Mouse (Mus musculus): ENCODE results near the gene Adgrg1.

- TF ChIP-seq CTCF (IDR thresholded peaks at IDR 0.05; ENCODE audit: borderline replicate concordance, extremely low read depth, insufficient read depth, insufficient read length), result no peak
- no peak for TF ChIP-seq POLR2A (IDR thresholded peaks at IDR 0.05; ENCODE audit: borderline replicate concordance, extremely low read depth, insufficient read depth, insufficient read length, poor library complexity, severe bottlenecking)
Measured at GRCm38 (mm10) chr8:94952086-94952485, 22.5 kb upstream of the Adgrg1 start.

Measured in brain, embryonic 14.5 days (tissue).